Mouse (Mus musculus): Measurements from ENCODE around the gene Nadk2.
A peak's percentile ranks its signal among the peaks of the same experiment; 100 is the strongest.

Nadk2 gene

GRCm38 (mm10) chr15:9070912-9071555 lies at the start of gene Nadk2:
TSS of gene Nadk2 (plus strand) at chr15:9071260.
- DNase-seq (ENCODE audit: low read depth): peak; percentile 99

- DNase-seq (ENCODE audit: low read depth): no peak
Observed at GRCm38 (mm10) chr15:9055704-9056103, 15.4 kb upstream of the Nadk2 start.

GRCm38 (mm10) chr15:9059856-9060255 lies 11.2 kb upstream of the Nadk2 start:
- no peak for DNase-seq (ENCODE audit: low read depth)

- DNase-seq (ENCODE audit: low read depth): no peak
Observed at GRCm38 (mm10) chr15:9061150-9061882, 9.7 kb upstream of the Nadk2 start.

GRCm38 (mm10) chr15:9068881-9069280 lies 2.2 kb upstream of the Nadk2 start:
- DNase-seq (ENCODE audit: low read depth): no peak

- no peak for DNase-seq (ENCODE audit: low read depth)
Observed at GRCm38 (mm10) chr15:9070353-9070752, 707 bp upstream of the Nadk2 start.

- DNase-seq (ENCODE audit: low read depth): no peak
Observed at GRCm38 (mm10) chr15:9071556-9072544, 790 bp downstream of the Nadk2 start.

GRCm38 (mm10) chr15:9072630-9073029 lies 1.6 kb downstream of the Nadk2 start:
- no peak for DNase-seq (ENCODE audit: low read depth)

GRCm38 (mm10) chr15:9073067-9073608 lies 2.1 kb downstream of the Nadk2 start:
- no peak for DNase-seq (ENCODE audit: low read depth)

- no peak for DNase-seq (ENCODE audit: low read depth)
Observed at GRCm38 (mm10) chr15:9073684-9074083, 2.6 kb downstream of the Nadk2 start.

- DNase-seq (ENCODE audit: low read depth): no peak
Observed at GRCm38 (mm10) chr15:9074139-9074538, 3.1 kb downstream of the Nadk2 start.

GRCm38 (mm10) chr15:9074671-9075070 lies 3.6 kb downstream of the Nadk2 start:
- DNase-seq (ENCODE audit: low read depth): peak; percentile 92

- no peak for DNase-seq (ENCODE audit: low read depth)
Observed at GRCm38 (mm10) chr15:9075608-9076200, 4.6 kb downstream of the Nadk2 start.

GRCm38 (mm10) chr15:9078481-9079300 lies 7.6 kb downstream of the Nadk2 start:
- no peak for DNase-seq (ENCODE audit: low read depth)

GRCm38 (mm10) chr15:9079626-9080025 lies 8.6 kb downstream of the Nadk2 start:
- DNase-seq (ENCODE audit: low read depth): no peak

- DNase-seq (ENCODE audit: low read depth): no peak
Observed at GRCm38 (mm10) chr15:9080206-9080605, 9.1 kb downstream of the Nadk2 start.

- DNase-seq (ENCODE audit: low read depth): no peak
Observed at GRCm38 (mm10) chr15:9081294-9081693, 10.2 kb downstream of the Nadk2 start.

GRCm38 (mm10) chr15:9082753-9083152 lies 11.7 kb downstream of the Nadk2 start:
- DNase-seq (ENCODE audit: low read depth): no peak

- no peak for DNase-seq (ENCODE audit: low read depth)
Observed at GRCm38 (mm10) chr15:9086813-9087212, 15.8 kb downstream of the Nadk2 start.

GRCm38 (mm10) chr15:9087421-9087820 lies 16.4 kb downstream of the Nadk2 start:
- DNase-seq (ENCODE audit: low read depth): no peak
